Mouse (Mus musculus) small intestine, adult 2 months (tissue): ENCODE measurements around the gene Kcna1.

Source experiments
- CTCF ChIP-seq: fragments of 200-500 bp; IDR thresholded peaks from 2 replicates; pipeline ENCODE4 v1.5.1; 2012; ENCODE audit warnings: low read depth, mild to moderate bottlenecking, control low read depth, inconsistent platforms, low read length, moderate library complexity, mixed read lengths; ENCODE audit not compliant: insufficient replicate concordance, insufficient read length; ENCODE audit errors: extremely low read depth
- POLR2A ChIP-seq: fragments of 200-500 bp; IDR thresholded peaks from 2 replicates; pipeline ENCODE4 v1.6.1; 2012; ENCODE audit warnings: low read depth, mild to moderate bottlenecking, control low read depth, inconsistent platforms, low read length, moderate library complexity

DNA sequence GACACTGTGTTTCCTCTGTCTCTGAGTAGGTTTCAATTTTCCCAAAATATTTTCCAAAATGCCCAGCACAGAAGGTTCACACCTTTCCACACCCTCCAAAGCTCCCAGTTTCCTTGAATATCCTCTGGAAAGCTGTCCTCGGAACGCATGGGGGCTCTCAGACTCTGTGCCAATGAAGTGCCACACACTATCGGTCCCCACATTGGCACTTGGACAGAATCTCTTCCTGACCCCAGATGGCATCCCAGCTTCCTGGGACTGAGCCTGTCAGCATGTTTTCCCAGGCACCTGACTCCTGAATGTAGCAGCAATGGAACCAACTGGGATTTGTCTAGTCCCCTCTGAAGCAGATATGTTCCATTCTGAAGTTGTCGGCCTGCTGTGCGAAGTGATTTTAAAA lies 20.8 kb upstream of the Kcna1 start:
- TF ChIP-seq POLR2A (no peak), CTCF (no peak)
